In the genomic region with DNA sequence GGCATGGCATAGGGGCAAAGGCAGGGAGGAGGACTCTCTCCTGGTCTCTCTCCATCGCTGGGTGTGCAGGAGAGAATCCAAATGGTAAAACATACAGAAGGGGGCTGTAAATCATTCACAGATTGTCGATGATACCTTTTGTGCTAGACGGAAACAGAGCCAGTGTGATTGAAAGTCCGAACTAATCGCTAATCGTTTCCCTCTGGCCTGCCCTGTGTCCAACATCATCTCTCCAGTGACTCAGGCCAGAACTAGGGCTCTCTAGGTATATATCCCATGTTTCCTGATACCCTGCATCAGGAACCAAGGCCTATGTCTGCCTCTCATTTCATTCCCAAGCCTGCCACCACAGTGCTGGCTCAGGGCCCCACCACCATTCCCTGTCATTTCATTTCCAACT, we compare ENCODE assay signal across 17 mouse cellular contexts.
"Had no signal": no experiment of that assay in that cellular context is flagged by ENCODE, and none has a peak within 500 bp of the region (broad histone marks: within the 10 kb centered on the region; RNA-seq: fewer than 3 reads in every experiment).

No protein-coding gene starts in this region.

- DNase-seq: liver; right cerebral cortex, postnatal 14 days; right cerebral cortex, postnatal 4 days; thymus, adult 2 months; thymus, postnatal 14 days had no signal

- H3K4me3 ChIP-seq: kidney, embryonic 15.5 days; left cerebral cortex, adult 2 months; limb, embryonic 12.5 days; liver, embryonic 12.5 days; liver, embryonic 15.5 days; lung, embryonic 15.5 days; megakaryocyte, embryonic 14.5 days; midbrain, embryonic 10.5 days; midbrain, embryonic 13.5 days; myocyte had no signal

- H3K9ac ChIP-seq: kidney, embryonic 15.5 days; limb, embryonic 12.5 days; liver, embryonic 12.5 days; liver, embryonic 15.5 days; lung, embryonic 15.5 days; midbrain, embryonic 13.5 days had no signal

- H3K4me1 ChIP-seq: liver, embryonic 12.5 days; liver, embryonic 15.5 days; megakaryocyte, embryonic 14.5 days had no signal

- ATAC-seq: liver, embryonic 12.5 days; midbrain, embryonic 13.5 days; midbrain, embryonic 16.5 days had no signal

- H3K27me3 ChIP-seq: limb, embryonic 12.5 days; liver, embryonic 15.5 days; lung, embryonic 15.5 days; midbrain, embryonic 13.5 days had no signal

- H3K4me2 ChIP-seq: kidney, embryonic 15.5 days; limb, embryonic 12.5 days; liver, embryonic 12.5 days; liver, embryonic 15.5 days; lung, embryonic 15.5 days; midbrain, embryonic 13.5 days had no signal

- H3K27ac ChIP-seq: kidney, embryonic 15.5 days; left cerebral cortex, adult 2 months; limb, embryonic 12.5 days; liver, embryonic 12.5 days; liver, embryonic 15.5 days; lung, embryonic 15.5 days; midbrain, embryonic 10.5 days; midbrain, embryonic 13.5 days; stomach, postnatal 0 days had no signal

- H3K9me3 ChIP-seq: kidney, embryonic 15.5 days; limb, embryonic 12.5 days; liver, embryonic 12.5 days; liver, embryonic 15.5 days; lung, embryonic 15.5 days; midbrain, embryonic 10.5 days; midbrain, embryonic 13.5 days had no signal

- H3K36me3 ChIP-seq: kidney, embryonic 15.5 days; limb, embryonic 12.5 days; liver, embryonic 12.5 days; liver, embryonic 15.5 days; lung, embryonic 15.5 days; midbrain, embryonic 10.5 days; midbrain, embryonic 13.5 days had no signal
